Mouse (Mus musculus): ENCODE results near the gene Sema6b. TPM values are rescaled to one million over a fixed set of nuclear protein-coding genes. Genes with fewer than 3 reads are reported as not detected.
"Not testable (repeated sequence)": the region's sequence is repeated elsewhere in the genome, so short reads cannot be mapped to it uniquely, and the experiment has no call there.

The Sema6b gene
- polyA plus RNA-seq, 1 experiment from 2014 or later = 10.9 TPM

DNA sequence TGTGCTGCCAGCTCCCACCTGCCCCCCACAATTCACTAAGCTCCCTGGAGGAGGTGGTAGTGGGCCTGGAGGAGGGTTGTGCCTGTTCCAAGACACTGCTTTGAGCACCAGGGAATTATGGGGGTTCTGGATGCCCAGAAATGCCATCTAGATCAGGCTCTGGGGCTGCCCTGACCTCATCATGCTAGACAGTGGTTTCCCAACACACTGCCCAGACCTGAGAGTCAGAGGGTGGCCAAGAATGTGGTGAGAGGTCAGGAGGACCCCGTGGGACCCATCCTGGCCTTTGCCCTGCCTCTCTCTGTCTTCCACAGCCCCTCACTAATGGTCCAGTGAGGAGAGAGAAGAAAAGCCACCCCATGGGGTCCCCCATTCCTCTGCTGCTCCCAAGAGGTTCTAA, 29.1 kb downstream of the Sema6b start:
- Histone ChIP-seq H3K9ac (no peak overlapping the region), H3K4me3 (no peak overlapping the region), H3K9me3 (no peaks in the 10 kb centered on the region), H3K4me2 (no peak overlapping the region), H3K27me3 (peaks cover under 1% of the 10 kb centered on the region), H3K27ac (replicated peaks) (no peak overlapping the region), H3K36me3 (no peaks in the 10 kb centered on the region), H3K4me1 (replicated peaks) (peaks cover 10% of the 10 kb centered on the region; the same call in 1 of the 2 replicates)
- WGBS = 50% methylated on average over 1 of the region's 1 CpGs
- ATAC-seq (ENCODE audit: low read depth) = no peak

DNA sequence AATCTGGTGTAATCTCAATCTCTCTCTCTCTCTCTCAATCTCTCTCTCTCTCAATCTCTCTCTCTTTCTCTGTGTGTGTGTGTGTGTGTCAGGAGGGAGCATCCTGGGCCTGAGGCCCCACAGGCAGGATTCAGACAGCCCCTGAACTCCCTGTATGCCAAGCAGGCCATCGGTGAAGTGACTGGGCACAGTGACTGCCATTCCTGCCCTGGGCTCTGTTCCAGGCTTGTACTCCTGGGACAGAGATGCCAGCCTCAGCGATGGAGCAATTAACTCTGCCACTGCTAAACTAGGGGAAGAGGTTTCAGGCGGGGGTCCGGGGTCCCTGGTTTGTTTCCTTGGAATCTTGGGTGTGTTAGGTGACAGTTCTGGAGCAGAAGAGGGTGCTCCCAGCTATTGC, 29.6 kb downstream of the Sema6b start:
- no peak overlapping the region for H3K4me3 ChIP-seq
- peaks cover 10% of the 10 kb centered on the region; the same call in 1 of the 2 replicates for H3K4me1 ChIP-seq (replicated peaks)
- no peak overlapping the region for H3K4me2 ChIP-seq
- no peak for ATAC-seq (ENCODE audit: low read depth)
- H3K9me3 ChIP-seq = no peaks in the 10 kb centered on the region
- 59% methylated on average over 4 of the region's 4 CpGs for WGBS
- H3K9ac ChIP-seq = no peak overlapping the region
- no peak overlapping the region for H3K27ac ChIP-seq (replicated peaks)
- H3K27me3 ChIP-seq = no peaks in the 10 kb centered on the region; the same call in 1 of the 2 replicates
- no peaks in the 10 kb centered on the region for H3K36me3 ChIP-seq

DNA sequence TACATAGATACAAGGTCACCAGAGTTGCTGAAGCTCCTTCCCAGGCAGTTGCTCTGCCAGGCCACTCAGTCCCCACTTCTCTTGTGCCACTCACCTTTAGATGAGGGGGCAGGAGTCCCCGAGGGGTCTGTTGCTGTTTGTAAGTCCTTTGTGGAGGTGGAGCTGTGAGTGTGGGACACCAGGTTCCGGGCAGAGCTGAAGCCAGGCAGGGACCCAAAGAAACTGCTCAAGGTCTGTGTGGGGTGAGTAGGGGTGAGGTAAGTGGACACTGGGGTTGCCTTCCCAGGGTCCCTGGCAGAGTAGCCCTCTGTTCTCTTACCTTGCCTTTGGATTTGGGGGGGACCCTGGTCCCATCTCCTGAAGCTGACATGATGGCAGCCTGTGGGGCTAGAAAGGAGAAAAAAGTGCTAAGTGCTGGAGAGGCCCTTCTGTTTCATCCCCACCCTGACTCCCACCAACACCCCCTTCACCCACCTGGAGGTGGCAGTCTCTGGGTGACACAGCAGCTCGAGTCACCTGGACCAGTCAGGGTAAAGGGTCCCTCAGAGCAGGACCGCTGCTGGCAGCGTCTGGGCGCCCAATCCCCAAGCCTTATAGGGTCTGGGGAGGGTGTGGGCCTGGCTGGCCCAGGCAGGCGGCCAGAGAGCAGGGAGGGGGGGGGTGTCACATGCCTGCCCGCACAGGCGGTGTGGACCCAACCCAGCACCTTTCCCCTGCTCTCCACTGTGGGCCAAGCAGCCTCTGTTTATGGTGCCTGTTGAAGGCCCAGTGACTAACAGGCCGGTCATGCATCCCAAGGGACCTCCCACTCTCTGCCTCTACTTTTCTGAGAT, 30.7 kb downstream of the Sema6b start, which contains the start of gene Plin4:
Gene Plin4, minus strand, starts transcription at position 585 of the 833 bp plus-strand sequence.
- Histone ChIP-seq H3K36me3 (no peaks in the 10 kb centered on the region), H3K4me1 (replicated peaks) (peaks cover 10% of the 10 kb centered on the region; the same call in 1 of the 2 replicates), H3K4me2 (no peak within 1 kb of the TSS), H3K27ac (replicated peaks) (no peak within 1 kb of the TSS), H3K9me3 (no peaks in the 10 kb centered on the region), H3K27me3 (no peaks in the 10 kb centered on the region), H3K9ac (no peak within 1 kb of the TSS), H3K4me3 (no peak within 1 kb of the TSS)
- ATAC-seq (ENCODE audit: low read depth) = no peak
- WGBS = 70% methylated on average over 9 of the region's 10 CpGs

GRCm38 (mm10) chr17:56108334-56109044, 31.7 kb downstream of the Sema6b start:
- ATAC-seq (ENCODE audit: low read depth) = no peak
- WGBS = 74% methylated on average over 6 of the region's 6 CpGs
- Histone ChIP-seq H3K4me3 (no peak overlapping the region), H3K4me1 (replicated peaks) (peaks cover 10% of the 10 kb centered on the region; the same call in 1 of the 2 replicates), H3K9me3 (no peaks in the 10 kb centered on the region), H3K9ac (no peak overlapping the region), H3K27ac (replicated peaks) (no peak overlapping the region), H3K27me3 (no peaks in the 10 kb centered on the region), H3K4me2 (no peak overlapping the region), H3K36me3 (peaks cover 6% of the 10 kb centered on the region; the same call in 1 of the 2 replicates)

DNA sequence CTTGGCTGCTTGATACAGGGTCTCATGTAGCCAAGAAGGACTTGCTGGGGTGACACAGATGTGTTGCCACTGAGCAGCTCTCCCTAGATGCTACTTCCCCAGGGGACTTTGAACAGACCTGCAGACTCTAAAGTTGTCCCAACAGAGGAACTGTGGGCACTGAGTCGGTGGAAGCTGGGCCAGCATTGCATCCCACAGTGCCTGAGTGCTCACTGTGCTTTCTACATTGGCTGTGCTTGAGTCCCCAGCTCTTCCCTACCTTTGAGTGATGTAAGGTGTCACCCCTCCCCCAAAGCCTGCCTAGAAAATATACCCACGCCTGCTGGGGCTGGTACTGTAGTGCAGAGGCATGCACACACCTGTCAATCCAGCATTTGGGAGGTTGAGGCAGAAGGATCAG, 32.4 kb downstream of the Sema6b start:
- 54% methylated on average over 2 of the region's 2 CpGs for WGBS
- Histone ChIP-seq H3K9me3 (no peaks in the 10 kb centered on the region), H3K4me2 (no peak overlapping the region), H3K4me3 (no peak overlapping the region), H3K36me3 (peaks cover 14% of the 10 kb centered on the region), H3K4me1 (replicated peaks) (peaks cover 10% of the 10 kb centered on the region; the same call in 1 of the 2 replicates), H3K27ac (replicated peaks) (no peak overlapping the region), H3K9ac (no peak overlapping the region), H3K27me3 (no peaks in the 10 kb centered on the region)
- no peak for ATAC-seq (ENCODE audit: low read depth)

GRCm38 (mm10) chr17:56106981-56107380, 33.2 kb downstream of the Sema6b start:
- Histone ChIP-seq H3K4me3 (no peak overlapping the region), H3K9ac (no peak overlapping the region), H3K36me3 (peaks cover 21% of the 10 kb centered on the region), H3K9me3 (no peaks in the 10 kb centered on the region), H3K4me1 (replicated peaks) (peaks cover 10% of the 10 kb centered on the region; the same call in 1 of the 2 replicates), H3K27ac (replicated peaks) (no peak overlapping the region), H3K27me3 (no peaks in the 10 kb centered on the region), H3K4me2 (no peak overlapping the region)
- WGBS = 77% methylated on average over 4 of the region's 4 CpGs
- no peak for ATAC-seq (ENCODE audit: low read depth)

GRCm38 (mm10) chr17:56106436-56106835, 33.7 kb downstream of the Sema6b start:
- peaks cover 26% of the 10 kb centered on the region for H3K36me3 ChIP-seq
- not testable (repeated sequence) for ATAC-seq (ENCODE audit: low read depth); H3K4me1 ChIP-seq (replicated peaks); H3K27ac ChIP-seq (replicated peaks); H3K27me3 ChIP-seq; H3K9ac ChIP-seq; H3K4me2 ChIP-seq; H3K4me3 ChIP-seq; H3K9me3 ChIP-seq
- 95% methylated on average over 4 of the region's 4 CpGs for WGBS

DNA sequence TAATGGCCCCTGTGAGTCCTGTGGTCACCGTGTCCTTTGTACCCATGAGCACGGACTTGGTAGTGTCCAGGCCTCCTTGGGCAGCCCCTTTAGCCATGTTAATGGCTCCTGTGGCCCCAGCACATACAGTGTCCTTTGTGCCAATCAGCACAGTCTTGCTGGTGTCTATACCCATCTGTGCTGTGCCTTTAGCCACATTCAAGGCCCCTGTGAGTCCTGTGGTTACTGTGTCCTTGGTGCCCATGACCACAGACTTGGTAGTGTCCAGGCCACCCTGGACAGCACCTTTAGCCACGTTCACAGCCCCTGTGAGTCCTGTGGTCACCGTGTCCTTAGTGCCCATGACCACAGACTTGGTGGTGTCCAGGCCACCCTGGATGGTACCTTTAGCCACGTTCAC, 35.3 kb downstream of the Sema6b start:
- not testable (repeated sequence) for ATAC-seq (ENCODE audit: low read depth); H3K9me3 ChIP-seq; H3K27ac ChIP-seq (replicated peaks); H3K4me3 ChIP-seq; H3K9ac ChIP-seq; H3K4me2 ChIP-seq; H3K4me1 ChIP-seq (replicated peaks); H3K27me3 ChIP-seq
- WGBS = 100% methylated on average over 2 of the region's 5 CpGs
- peaks cover 43% of the 10 kb centered on the region for H3K36me3 ChIP-seq

DNA sequence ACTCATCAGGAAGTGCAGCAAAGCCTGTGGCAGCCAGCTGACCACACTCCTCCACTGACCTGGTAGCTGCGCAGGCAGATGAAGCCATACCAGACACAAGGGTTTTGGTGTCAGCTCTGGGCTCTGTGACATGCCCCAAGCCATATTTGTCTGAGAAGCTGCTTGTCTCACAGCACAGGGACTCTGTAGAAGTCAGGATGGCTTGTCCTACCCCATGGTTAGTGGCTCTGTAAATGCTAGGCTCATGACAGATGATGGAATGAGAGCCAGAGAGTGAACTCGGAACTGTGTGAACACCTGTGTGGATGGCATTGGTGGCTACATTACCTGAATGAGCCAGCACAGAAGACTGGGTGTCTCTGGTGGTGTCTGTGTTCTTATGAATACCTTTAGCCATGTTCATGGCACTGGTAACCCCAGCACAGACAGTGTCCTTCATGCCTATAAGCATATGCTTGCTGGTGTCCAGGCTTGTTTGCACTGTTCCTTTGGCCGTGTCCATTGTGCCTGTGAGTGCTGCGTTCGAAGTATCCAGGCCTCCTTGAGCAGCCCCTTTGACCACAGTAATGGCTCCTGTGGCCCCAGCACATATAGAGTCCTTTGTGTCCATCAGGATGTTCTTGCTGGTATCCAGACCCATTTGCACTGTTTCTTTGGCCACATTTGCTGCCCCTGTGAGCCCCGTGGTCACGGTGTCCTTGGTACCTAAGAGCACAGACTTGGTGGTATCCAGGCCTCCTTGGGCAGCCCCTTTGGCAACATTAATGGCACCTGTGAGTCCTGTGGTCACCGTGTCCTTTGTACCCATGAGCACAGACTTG, 36.5 kb downstream of the Sema6b start:
- WGBS = 96% methylated on average over 8 of the region's 8 CpGs
- no peak for ATAC-seq (ENCODE audit: low read depth)

GRCm38 (mm10) chr17:56102927-56103326, 37.2 kb downstream of the Sema6b start:
- no peak for ATAC-seq (ENCODE audit: low read depth)
- Histone ChIP-seq H3K4me2 (no peak overlapping the region), H3K9me3 (no peaks in the 10 kb centered on the region), H3K9ac (no peak overlapping the region), H3K27me3 (no peaks in the 10 kb centered on the region), H3K27ac (replicated peaks) (no peak overlapping the region), H3K4me1 (replicated peaks) (no peaks in the 10 kb centered on the region), H3K4me3 (no peak overlapping the region), H3K36me3 (peaks cover 62% of the 10 kb centered on the region)
- WGBS = 92% methylated on average over 9 of the region's 9 CpGs

More for the DNA sequence above, 36.5 kb downstream of the Sema6b start:
- H3K27me3 ChIP-seq = no peaks in the 10 kb centered on the region
- no peak overlapping the region for H3K27ac ChIP-seq (replicated peaks)
- H3K36me3 ChIP-seq = peaks cover 54% of the 10 kb centered on the region
- H3K4me2 ChIP-seq = no peak overlapping the region
- H3K9me3 ChIP-seq = no peaks in the 10 kb centered on the region
- H3K9ac ChIP-seq = no peak overlapping the region
- no peaks in the 10 kb centered on the region for H3K4me1 ChIP-seq (replicated peaks)
- H3K4me3 ChIP-seq = no peak overlapping the region

DNA sequence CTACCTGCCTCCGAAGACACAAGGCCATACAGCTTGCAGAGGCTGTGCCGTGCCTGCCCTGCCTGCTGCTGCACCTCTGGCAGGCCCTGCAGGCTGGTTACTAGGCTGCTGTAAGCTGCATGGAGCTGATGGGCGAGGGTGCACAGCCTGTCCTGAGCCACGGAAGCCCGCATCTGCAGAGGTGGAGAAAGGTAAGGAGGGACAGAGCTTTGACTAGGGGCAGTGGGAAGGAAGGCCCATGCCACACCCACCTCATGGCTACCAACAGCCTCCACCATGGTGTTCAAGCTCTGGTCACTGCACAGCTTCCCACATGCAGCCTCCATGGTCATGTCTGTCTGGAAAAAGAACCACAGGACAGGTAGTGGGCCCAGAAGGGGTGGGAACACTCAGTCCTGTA, 38.0 kb downstream of the Sema6b start:
- Histone ChIP-seq H3K9ac (no peak overlapping the region), H3K4me2 (no peak overlapping the region), H3K27ac (replicated peaks) (no peak overlapping the region), H3K4me1 (replicated peaks) (no peaks in the 10 kb centered on the region), H3K36me3 (peaks cover 69% of the 10 kb centered on the region), H3K9me3 (no peaks in the 10 kb centered on the region), H3K4me3 (no peak overlapping the region), H3K27me3 (no peaks in the 10 kb centered on the region)
- 91% methylated on average over 5 of the region's 5 CpGs for WGBS
- no peak for ATAC-seq (ENCODE audit: low read depth)

DNA sequence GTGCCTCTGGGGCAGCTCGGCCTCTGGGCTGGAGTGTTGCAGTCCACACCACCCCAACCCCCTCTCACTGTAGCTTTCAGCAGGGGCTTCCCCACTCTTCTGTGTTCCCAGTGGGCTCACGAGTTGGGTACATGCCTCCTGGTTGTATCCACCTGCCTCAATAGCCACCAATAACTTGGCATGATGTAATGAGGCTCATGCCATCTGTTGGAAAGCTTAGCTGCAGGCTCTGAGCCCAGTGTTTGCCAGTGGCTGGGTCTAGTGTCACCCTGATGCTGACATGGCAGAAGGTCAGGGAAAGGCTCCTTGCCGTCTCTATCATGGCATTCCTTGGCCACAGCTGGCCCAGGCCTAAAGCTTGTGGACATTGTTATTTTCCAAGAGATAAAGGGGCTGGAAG, 39.3 kb downstream of the Sema6b start:
- peaks cover 83% of the 10 kb centered on the region for H3K36me3 ChIP-seq
- WGBS = 94% methylated on average over 3 of the region's 3 CpGs
- H3K27ac ChIP-seq (replicated peaks) = no peak overlapping the region
- no peak for ATAC-seq (ENCODE audit: low read depth)
- no peaks in the 10 kb centered on the region for H3K27me3 ChIP-seq
- H3K4me2 ChIP-seq = no peak overlapping the region
- no peaks in the 10 kb centered on the region for H3K9me3 ChIP-seq
- no peak overlapping the region for H3K4me3 ChIP-seq
- H3K9ac ChIP-seq = no peak overlapping the region
- no peaks in the 10 kb centered on the region for H3K4me1 ChIP-seq (replicated peaks)
